Mouse (Mus musculus) hindbrain, embryonic 12.5 days (tissue): ENCODE measurements around the gene Oxgr1. TPM values are rescaled to one million over a fixed set of nuclear protein-coding genes. Genes with fewer than 3 reads are reported as not detected.
"Not testable (repeated sequence)": the region's sequence is repeated elsewhere in the genome, so short reads cannot be mapped to it uniquely, and the experiment has no call there.

ENCODE experiments used
- ATAC-seq: fragments of 200-750 bp; cut with Nextera tagmentation; 2 replicates; pipeline ENCODE4 v1.8.0; 2017; ENCODE audit warnings: moderate TSS enrichment; ENCODE audit not compliant: low FRiP score
- H3K27ac ChIP-seq: fragments of 300-500 bp; sonication (generic); 2 replicates; pipeline ENCODE4 v1.5.1; 2016; ENCODE audit warnings: mild to moderate bottlenecking
- H3K27me3 ChIP-seq: fragments of 300-500 bp; sonication (generic); 2 replicates; pipeline ENCODE4 v1.6.1; 2016; ENCODE audit warnings: mild to moderate bottlenecking
- H3K36me3 ChIP-seq: fragments of 300-500 bp; sonication (generic); 2 replicates; pipeline ENCODE4 v1.6.1; 2016; ENCODE audit warnings: mild to moderate bottlenecking
- H3K4me1 ChIP-seq: fragments of 300-500 bp; sonication (generic); 2 replicates; pipeline ENCODE4 v1.6.1; 2016
- H3K4me2 ChIP-seq: fragments of 300-500 bp; sonication (generic); replicated peaks from 2 replicates; pipeline ENCODE4 v1.6.1; 2016; ENCODE audit warnings: mild to moderate bottlenecking
- H3K4me3 ChIP-seq: fragments of 300-500 bp; sonication (generic); 2 replicates; pipeline ENCODE4 v1.5.1; 2016; ENCODE audit warnings: mild to moderate bottlenecking
- H3K9ac ChIP-seq: fragments of 300-500 bp; sonication (generic); 2 replicates; pipeline ENCODE4 v1.6.1; 2016; ENCODE audit warnings: mild to moderate bottlenecking, moderate library complexity
- H3K9me3 ChIP-seq: fragments of 300-500 bp; sonication (generic); replicated peaks from 2 replicates; pipeline ENCODE4 v1.6.1; 2016; ENCODE audit warnings: mild to moderate bottlenecking
- WGBS: fragments of 180-500 bp; shearing (Covaris S2); methylation state at CpG from one replicate; pipeline ENCODE4 v1.1.7; 2016; 5-methylcytosine and 5-hydroxymethylcytosine counted together
- polyA plus RNA-seq: library from polyadenylated mRNA; unstranded; fragments of >200 nt; fragmentation: Nextera tagmentation; extraction: Ambion mirVana; gene quantifications from 2 replicates; pipeline ENCODE4 v1.2.1, GENCODE M21; 2016

Gene Oxgr1
- polyA plus RNA-seq, 1 experiment from 2014 or later = not detected

- Histone ChIP-seq H3K4me1 (no peaks in the 10 kb centered on the region), H3K27ac (no peak overlapping the region)
Measured at GRCm38 (mm10) chr14:120009969-120010872, 32.0 kb downstream of the Oxgr1 start.

GRCm38 (mm10) chr14:120005153-120005552 is 37.1 kb downstream of the Oxgr1 start:
- Histone ChIP-seq H3K27me3 (no peaks in the 10 kb centered on the region), H3K4me2 (no peak overlapping the region), H3K9ac (no peak overlapping the region), H3K36me3 (no peaks in the 10 kb centered on the region), H3K27ac (no peak overlapping the region), H3K4me1 (no peaks in the 10 kb centered on the region), H3K4me3 (no peak overlapping the region), H3K9me3 (no peaks in the 10 kb centered on the region)
- no peak for ATAC-seq
- 56% methylated on average over 1 of the region's 1 CpGs for WGBS

More at GRCm38 (mm10) chr14:120009969-120010872, 32.0 kb downstream of the Oxgr1 start:
- H3K27me3 ChIP-seq = no peaks in the 10 kb centered on the region
- H3K9me3 ChIP-seq = no peaks in the 10 kb centered on the region
- H3K4me2 ChIP-seq = no peak overlapping the region
- H3K9ac ChIP-seq = no peak overlapping the region
- no peaks in the 10 kb centered on the region for H3K36me3 ChIP-seq
- WGBS = 86% methylated on average over 11 of the region's 11 CpGs
- no peak overlapping the region for H3K4me3 ChIP-seq
- no peak for ATAC-seq

- Histone ChIP-seq H3K36me3 (no peaks in the 10 kb centered on the region), H3K27ac (no peak overlapping the region), H3K9me3 (no peaks in the 10 kb centered on the region), H3K9ac (no peak overlapping the region), H3K4me1 (no peaks in the 10 kb centered on the region), H3K4me3 (no peak overlapping the region), H3K27me3 (no peaks in the 10 kb centered on the region), H3K4me2 (no peak overlapping the region)
- 88% methylated on average over 7 of the region's 7 CpGs for WGBS
- ATAC-seq = no peak
Measured at GRCm38 (mm10) chr14:120003661-120004060, 38.6 kb downstream of the Oxgr1 start.

- no peak overlapping the region for H3K27ac ChIP-seq
- no peaks in the 10 kb centered on the region for H3K4me1 ChIP-seq
- H3K27me3 ChIP-seq = no peaks in the 10 kb centered on the region
- ATAC-seq = no peak
- H3K9ac ChIP-seq = no peak overlapping the region
- no peak overlapping the region for H3K4me3 ChIP-seq
- H3K9me3 ChIP-seq = no peaks in the 10 kb centered on the region
- no peaks in the 10 kb centered on the region for H3K36me3 ChIP-seq
- no peak overlapping the region for H3K4me2 ChIP-seq
- WGBS = 91% methylated on average over 4 of the region's 4 CpGs
Measured at GRCm38 (mm10) chr14:120002673-120003072, 39.6 kb downstream of the Oxgr1 start.

GRCm38 (mm10) chr14:119989651-119990050 is 52.6 kb downstream of the Oxgr1 start:
- no peaks in the 10 kb centered on the region for H3K4me1 ChIP-seq
- no peaks in the 10 kb centered on the region for H3K27me3 ChIP-seq
- H3K36me3 ChIP-seq = no peaks in the 10 kb centered on the region
- H3K4me2 ChIP-seq = no peak overlapping the region
- no peak overlapping the region for H3K4me3 ChIP-seq
- no peak for ATAC-seq
- H3K27ac ChIP-seq = no peak overlapping the region
- H3K9me3 ChIP-seq = no peaks in the 10 kb centered on the region
- H3K9ac ChIP-seq = no peak overlapping the region
- 93% methylated on average over 10 of the region's 10 CpGs for WGBS

GRCm38 (mm10) chr14:119988937-119989645 is 53.1 kb downstream of the Oxgr1 start:
- Histone ChIP-seq H3K36me3 (no peaks in the 10 kb centered on the region), H3K9ac (no peak overlapping the region), H3K27ac (no peak overlapping the region), H3K9me3 (no peaks in the 10 kb centered on the region), H3K27me3 (no peaks in the 10 kb centered on the region), H3K4me3 (no peak overlapping the region), H3K4me1 (no peaks in the 10 kb centered on the region), H3K4me2 (no peak overlapping the region)
- WGBS = 81% methylated on average over 7 of the region's 7 CpGs
- ATAC-seq = no peak

- Histone ChIP-seq H3K9ac (no peak overlapping the region), H3K4me3 (no peak overlapping the region), H3K9me3 (no peaks in the 10 kb centered on the region), H3K36me3 (no peaks in the 10 kb centered on the region), H3K27me3 (no peaks in the 10 kb centered on the region), H3K4me2 (no peak overlapping the region), H3K4me1 (no peaks in the 10 kb centered on the region), H3K27ac (no peak overlapping the region)
- WGBS = 27% methylated on average over 1 of the region's 1 CpGs
- ATAC-seq = no peak
Measured at GRCm38 (mm10) chr14:119987257-119987656, 55.0 kb downstream of the Oxgr1 start.

- Histone ChIP-seq H3K4me1 (no peaks in the 10 kb centered on the region), H3K9me3 (no peaks in the 10 kb centered on the region), H3K4me3 (no peak overlapping the region), H3K4me2 (no peak overlapping the region), H3K27me3 (no peaks in the 10 kb centered on the region), H3K27ac (no peak overlapping the region), H3K9ac (no peak overlapping the region), H3K36me3 (no peaks in the 10 kb centered on the region)
- ATAC-seq = no peak
- 82% methylated on average over 6 of the region's 6 CpGs for WGBS
Measured at GRCm38 (mm10) chr14:119986778-119987177, 55.5 kb downstream of the Oxgr1 start.

- not testable (repeated sequence) for H3K36me3 ChIP-seq, H3K9me3 ChIP-seq, H3K27ac ChIP-seq, H3K27me3 ChIP-seq, ATAC-seq, H3K4me2 ChIP-seq, H3K4me1 ChIP-seq, H3K4me3 ChIP-seq, H3K9ac ChIP-seq
- WGBS = 84% methylated on average over 7 of the region's 7 CpGs
Measured at GRCm38 (mm10) chr14:119986351-119986750, 55.9 kb downstream of the Oxgr1 start.

GRCm38 (mm10) chr14:119981314-119981713 is 60.9 kb downstream of the Oxgr1 start:
- H3K4me3 ChIP-seq = no peak overlapping the region
- 0 out of 2 replicates have a peak, but pooled peaks cover 4% of the 10 kb centered on the region for H3K4me1 ChIP-seq
- 52% methylated on average over 5 of the region's 5 CpGs for WGBS
- no peak overlapping the region for H3K27ac ChIP-seq
- H3K4me2 ChIP-seq = no peak overlapping the region
- ATAC-seq = no peak
- H3K36me3 ChIP-seq = no peaks in the 10 kb centered on the region
- no peak overlapping the region for H3K9ac ChIP-seq
- H3K9me3 ChIP-seq = no peaks in the 10 kb centered on the region
- H3K27me3 ChIP-seq = no peaks in the 10 kb centered on the region

- no peak overlapping the region for H3K4me2 ChIP-seq
- 0 out of 2 replicates have a peak, but pooled peaks have one; percentile 29 for ATAC-seq
- H3K27me3 ChIP-seq = no peaks in the 10 kb centered on the region
- 82% methylated on average over 6 of the region's 6 CpGs for WGBS
- H3K9me3 ChIP-seq = no peaks in the 10 kb centered on the region
- H3K27ac ChIP-seq = no peak overlapping the region
- H3K9ac ChIP-seq = no peak overlapping the region
- no peaks in the 10 kb centered on the region for H3K36me3 ChIP-seq
- 0 out of 2 replicates have a peak, but pooled peaks cover 4% of the 10 kb centered on the region for H3K4me1 ChIP-seq
- H3K4me3 ChIP-seq = no peak overlapping the region
Measured at GRCm38 (mm10) chr14:119980698-119981235, 61.5 kb downstream of the Oxgr1 start.
